Mouse (Mus musculus): ENCODE data around the gene Insl5.

The Insl5 gene

GRCm38 (mm10) chr4:102990595-102991340 lies 35.9 kb downstream of the Insl5 start:
- no peak for DNase-seq (ENCODE audit: low spot score in 2 of 2)

DNA sequence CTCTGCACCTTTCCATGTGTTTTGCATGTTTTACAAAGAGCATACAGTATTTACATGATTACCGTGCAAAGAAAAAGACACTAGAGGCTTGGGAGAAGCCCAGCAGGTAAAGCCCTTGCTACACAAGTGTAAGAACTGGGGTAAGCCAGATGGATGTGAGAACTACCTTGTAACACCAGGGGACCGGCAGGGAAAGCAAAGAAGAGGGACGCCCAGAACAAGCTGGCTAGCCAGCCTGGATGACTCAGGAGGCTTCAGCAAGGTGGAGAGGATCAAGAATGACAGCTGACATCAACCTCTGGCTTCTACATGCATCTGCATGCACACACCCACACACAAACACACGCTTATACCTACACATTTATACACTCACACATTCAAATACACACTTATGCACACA lies 36.6 kb downstream of the Insl5 start:
- DNase-seq (ENCODE audit: low spot score in 2 of 2) = no peak

DNA sequence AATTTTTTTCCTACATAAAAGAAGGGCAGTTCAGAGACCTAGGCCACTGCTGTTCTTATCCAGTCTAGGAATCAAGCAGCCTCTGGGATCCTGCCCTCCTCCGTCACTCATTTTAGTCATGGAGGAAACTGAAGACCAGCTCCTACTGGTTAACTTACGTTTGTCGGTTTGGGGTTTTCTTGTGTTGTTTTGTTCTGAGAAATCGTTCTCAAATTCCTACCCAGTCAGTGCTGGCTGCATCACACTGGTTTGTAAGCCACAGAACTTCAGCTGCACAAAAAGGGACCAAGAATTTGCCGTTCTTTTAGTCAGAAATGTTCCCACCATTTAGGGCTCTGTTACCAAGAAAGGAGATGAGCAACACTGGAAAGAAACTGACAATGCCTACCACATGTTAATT lies 37.3 kb downstream of the Insl5 start:
- no peak for DNase-seq (ENCODE audit: low spot score in 2 of 2)

GRCm38 (mm10) chr4:102988526-102988925 lies 38.1 kb downstream of the Insl5 start:
- no peak for DNase-seq (ENCODE audit: low spot score in 2 of 2)

DNA sequence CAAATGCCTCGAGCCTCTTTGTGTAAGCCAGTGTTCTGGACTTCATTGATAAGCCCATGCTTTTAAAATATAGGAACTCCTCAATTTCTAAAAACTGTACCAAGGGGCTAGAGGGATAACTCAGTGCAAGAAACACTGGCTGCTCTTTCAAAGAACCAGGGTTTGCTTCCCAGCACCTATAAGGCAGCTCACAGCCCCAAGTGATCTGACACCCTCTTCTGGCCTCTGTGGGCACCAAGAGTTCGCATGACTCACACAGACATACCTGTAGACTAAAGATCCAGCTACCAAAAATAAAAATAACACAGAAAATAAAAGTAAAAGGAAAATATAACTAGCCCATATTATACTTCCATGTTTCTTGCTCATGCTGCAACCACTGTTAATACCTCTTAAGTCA lies 38.9 kb downstream of the Insl5 start:
- no peak for DNase-seq (ENCODE audit: low spot score in 2 of 2)

DNA sequence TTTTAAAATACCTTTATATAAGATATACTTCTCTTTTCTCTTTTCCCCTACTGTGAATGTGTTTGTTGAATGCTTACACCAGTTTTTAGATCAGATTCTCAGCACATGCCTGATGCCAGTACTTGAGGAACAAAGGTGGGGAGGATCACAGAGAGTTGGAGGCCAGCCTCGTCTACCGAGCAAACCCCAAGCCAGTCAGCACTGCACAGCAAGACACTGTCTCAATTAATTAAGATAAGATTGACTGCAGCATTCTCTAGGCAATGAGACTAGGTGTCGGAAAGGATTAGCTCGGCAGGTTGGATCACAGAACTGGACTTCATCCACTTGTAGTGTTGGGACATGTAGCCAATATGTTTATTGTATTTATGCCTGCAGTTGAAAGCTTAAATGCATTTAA lies 39.3 kb downstream of the Insl5 start:
- no peak for DNase-seq (ENCODE audit: low spot score in 2 of 2)

- no peak for DNase-seq (ENCODE audit: low spot score in 2 of 2)
Measured at GRCm38 (mm10) chr4:102986917-102987316, 39.7 kb downstream of the Insl5 start.

DNA sequence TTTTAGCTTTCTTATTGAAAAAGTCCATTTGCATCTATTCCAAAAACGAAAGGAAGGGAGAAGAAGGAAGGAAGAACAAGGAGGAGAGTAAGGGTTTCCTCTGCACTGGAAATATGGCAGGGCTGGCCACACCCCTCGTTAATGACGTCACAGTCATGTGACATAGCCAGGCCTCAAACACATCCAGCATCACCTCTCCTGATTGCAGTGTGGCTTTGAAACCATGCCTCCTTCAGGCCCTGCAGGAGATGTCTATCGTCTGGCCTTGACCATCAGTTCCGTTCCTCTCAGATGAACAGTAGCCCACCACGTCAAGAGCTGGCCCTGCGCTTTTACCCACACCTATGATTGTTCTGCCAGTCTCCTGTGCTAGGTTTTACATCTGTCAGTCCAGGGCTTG lies 40.5 kb downstream of the Insl5 start:
- DNase-seq (ENCODE audit: low spot score in 2 of 2) = no peak

DNA sequence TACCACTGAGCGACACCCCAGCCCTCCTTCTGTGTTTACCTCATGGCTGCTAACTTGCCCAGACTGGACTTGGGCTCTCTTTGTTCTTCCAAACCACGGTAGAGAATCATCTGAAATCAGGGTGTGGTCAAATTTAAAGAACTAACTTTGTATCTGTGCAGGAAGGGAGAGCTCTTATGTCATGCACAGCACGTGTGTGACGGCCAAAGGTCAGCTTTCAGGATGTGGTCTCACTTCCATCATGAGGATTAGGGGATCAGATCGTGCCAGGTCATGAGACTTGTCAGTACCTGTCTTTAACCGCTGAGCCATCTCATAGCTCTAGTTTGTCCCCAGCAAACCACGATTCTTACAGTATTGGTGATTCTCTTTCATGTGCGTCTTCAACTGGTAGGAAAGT lies 44.9 kb downstream of the Insl5 start:
- no peak for DNase-seq (ENCODE audit: low spot score in 2 of 2)

DNA sequence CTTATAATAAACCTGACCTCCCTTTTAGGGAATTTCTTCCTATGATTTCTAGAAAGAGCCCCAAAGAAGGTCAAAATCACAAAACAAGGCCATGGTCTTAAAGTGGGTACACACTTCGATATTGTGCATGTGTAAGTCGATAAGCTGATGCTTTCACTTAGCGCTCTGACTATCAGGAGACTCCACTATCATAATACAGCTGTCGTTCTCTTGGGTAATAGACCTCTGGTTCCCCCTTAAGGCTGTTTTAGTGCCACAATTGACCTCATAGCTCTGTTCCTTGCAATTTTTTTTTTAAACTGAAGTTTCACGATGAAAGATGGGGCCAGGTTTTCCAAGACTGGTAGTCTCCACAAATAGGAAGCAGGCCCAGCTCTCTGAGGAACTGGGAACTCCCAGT lies 47.3 kb downstream of the Insl5 start:
- no peak for DNase-seq (ENCODE audit: low spot score in 2 of 2)

DNA sequence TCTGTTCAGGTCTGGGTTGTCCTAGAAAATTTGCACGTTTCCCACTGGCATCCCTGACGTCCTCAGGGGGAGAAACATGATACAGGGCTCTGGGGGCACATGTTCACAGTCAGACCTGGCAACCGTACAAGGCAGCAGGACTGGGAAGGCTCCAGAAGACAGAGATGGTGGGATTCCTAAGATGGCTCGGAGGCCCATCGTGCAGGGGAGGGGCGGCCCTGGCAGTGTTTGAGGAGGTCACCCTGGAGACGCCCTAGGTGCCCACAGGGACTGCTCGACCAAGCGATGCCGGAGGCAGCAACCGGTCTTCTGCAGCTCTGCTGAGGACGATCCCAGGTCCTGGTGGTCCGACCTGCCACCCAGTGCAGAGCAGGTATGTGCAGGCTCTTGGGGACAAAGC lies 48.2 kb downstream of the Insl5 start, which contains the start of gene Tctex1d1:
Tctex1d1 (plus strand) TSS at position 167 of the 400 bp plus-strand sequence.
- DNase-seq (ENCODE audit: low spot score in 2 of 2) = no peak

DNA sequence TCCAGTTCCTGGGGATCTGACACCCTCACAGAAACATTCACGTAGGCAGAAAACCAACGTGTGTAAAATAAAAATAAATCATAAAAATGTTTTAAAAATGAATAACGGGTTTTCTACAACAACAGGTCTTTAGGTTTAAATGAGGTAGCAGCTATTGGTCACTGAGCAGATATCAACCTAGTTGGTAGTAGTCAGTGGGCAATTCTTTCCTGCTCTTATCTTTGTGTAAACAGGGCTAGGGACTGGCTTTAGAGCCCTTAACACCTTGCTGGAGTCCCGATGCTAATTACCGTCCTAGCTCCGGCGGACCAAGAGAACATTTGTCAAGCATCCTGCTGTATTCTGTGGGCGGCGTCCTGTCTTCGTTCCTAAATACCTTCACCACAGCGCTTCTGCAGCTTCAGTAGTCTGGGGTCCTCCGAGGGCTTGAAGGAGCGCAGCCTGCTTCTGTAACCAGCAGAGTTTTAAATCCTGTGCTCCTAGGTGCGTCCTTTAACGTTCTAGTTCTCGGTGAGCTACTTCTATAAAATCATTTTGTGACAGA lies 48.8 kb downstream of the Insl5 start:
- no peak for DNase-seq (ENCODE audit: low spot score in 2 of 2)

- DNase-seq (ENCODE audit: low spot score in 2 of 2) = no peak
Measured at GRCm38 (mm10) chr4:102976290-102977275, 50.1 kb downstream of the Insl5 start.

DNA sequence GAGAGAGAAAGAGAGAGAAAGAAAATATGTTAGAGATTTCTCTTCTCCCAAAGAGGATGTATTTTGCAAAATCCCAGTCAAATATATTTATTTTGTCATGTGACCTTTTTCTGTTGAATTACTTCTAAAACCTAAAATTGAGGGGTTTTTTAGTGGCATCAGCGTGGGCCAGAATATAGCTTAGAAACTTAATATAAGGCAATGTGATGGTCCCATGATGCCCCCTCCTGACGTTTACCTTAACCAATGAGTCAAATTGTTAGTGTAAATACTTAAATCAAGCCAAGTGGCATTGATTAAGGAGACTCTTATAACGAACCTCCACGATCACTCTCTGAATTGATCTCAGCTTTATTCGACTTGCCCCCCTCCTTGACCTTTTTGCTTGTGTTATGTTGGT lies 52.5 kb downstream of the Insl5 start:
- no peak for DNase-seq (ENCODE audit: low spot score in 2 of 2)

- DNase-seq (ENCODE audit: low spot score in 2 of 2) = no peak
Measured at GRCm38 (mm10) chr4:102972071-102972470, 54.6 kb downstream of the Insl5 start.

- no peak for DNase-seq (ENCODE audit: low spot score in 2 of 2)
Measured at GRCm38 (mm10) chr4:102971159-102971558, 55.5 kb downstream of the Insl5 start.

DNA sequence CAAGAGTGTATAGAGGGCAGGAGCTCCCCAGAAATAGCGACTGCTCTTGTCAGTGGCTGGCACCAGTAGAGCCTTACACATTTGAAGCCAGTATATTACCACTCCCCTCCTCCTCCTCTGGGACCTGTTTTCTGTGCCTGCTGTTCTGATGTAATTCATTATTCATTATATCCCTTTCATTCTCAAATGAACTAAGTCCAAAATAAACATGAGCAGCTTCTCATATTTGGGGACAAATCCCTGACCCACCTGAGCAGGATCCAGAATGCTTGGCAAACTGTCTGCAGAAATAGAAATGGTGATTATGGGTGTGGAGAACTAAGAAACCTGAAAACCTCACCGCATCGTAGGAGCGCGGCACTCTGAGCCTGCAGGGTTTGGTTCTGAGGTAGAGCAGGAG lies 57.0 kb downstream of the Insl5 start:
- DNase-seq (ENCODE audit: low spot score in 2 of 2) = no peak

Data from urinary bladder, postnatal 4 days (tissue).